Mouse (Mus musculus) G1E (cell line): ENCODE data around the gene Myom3.

Source experiments
- CTCF ChIP-seq: IDR thresholded peaks from 2 replicates; pipeline ENCODE4 v1.5.1; 2012; ENCODE audit warnings: low read depth, low read length, inconsistent platforms, mixed read lengths
- GATA1 ChIP-seq: IDR thresholded peaks from 2 replicates; pipeline ENCODE4 v1.6.1; 2012; ENCODE audit warnings: borderline replicate concordance, low read length, inconsistent platforms, mixed read lengths
- TAL1 ChIP-seq: conservative IDR thresholded peaks from 2 replicates; pipeline ENCODE4 v1.6.1; 2012; ENCODE audit warnings: low read depth, low read length, inconsistent platforms, mixed read lengths

- no peak for TF ChIP-seq CTCF
- no peak for TF ChIP-seq TAL1
- TF ChIP-seq GATA1, result no peak
These were observed 21.3 kb upstream of the Myom3 start for GRCm38 (mm10) chr4:135738237-135738636.
